Mouse (Mus musculus): ENCODE measurements at regions not wholly inside any gene's neighbourhood (a gene's known extent, or its start where the extent isn't known, plus 50 kb on each side); places are given as distances from the start of the nearest gene placed in this dataset.

GRCm38 (mm10) chr3:114789082-114789481 lies 114.8 kb upstream of the Olfm3 start:
- DNase-seq (ENCODE audit: low read depth) = peak; percentile 5
- TF ChIP-seq CTCF (IDR thresholded peaks at IDR 0.05; ENCODE audit: borderline replicate concordance, extremely low read depth, insufficient read depth, insufficient read length) (no peak), POLR2A (IDR thresholded peaks at IDR 0.05; ENCODE audit: borderline replicate concordance, extremely low read depth, insufficient read depth, insufficient read length, poor library complexity, severe bottlenecking) (no peak)

GRCm38 (mm10) chr3:114790005-114790404 lies 113.9 kb upstream of the Olfm3 start:
- TF ChIP-seq CTCF (IDR thresholded peaks at IDR 0.05; ENCODE audit: borderline replicate concordance, extremely low read depth, insufficient read depth, insufficient read length) (no peak), POLR2A (IDR thresholded peaks at IDR 0.05; ENCODE audit: borderline replicate concordance, extremely low read depth, insufficient read depth, insufficient read length, poor library complexity, severe bottlenecking) (no peak)
- DNase-seq (ENCODE audit: low read depth) = no peak

DNA sequence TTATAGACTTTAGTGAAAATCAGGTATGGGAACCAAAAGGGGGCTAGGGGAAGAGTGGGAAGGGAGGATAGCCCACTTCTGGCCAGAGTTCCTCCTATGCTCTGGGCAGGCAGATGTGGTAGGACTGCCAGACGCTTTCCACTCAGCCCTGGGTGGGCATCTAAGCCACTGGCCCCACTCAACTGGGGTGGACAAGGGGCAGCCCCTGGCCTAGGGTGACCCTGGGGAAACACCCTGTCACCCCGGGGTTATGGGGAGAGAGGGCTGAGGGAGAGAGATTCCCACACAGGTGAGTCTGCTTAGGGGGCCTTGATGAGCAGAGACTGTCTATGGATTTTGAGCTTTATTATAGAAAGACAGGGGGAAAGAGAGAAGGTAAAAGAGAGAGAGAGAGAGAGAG lies 70.8 kb upstream of the Olfm3 start:
- no peak for DNase-seq (ENCODE audit: low read depth)
- TF ChIP-seq POLR2A (IDR thresholded peaks at IDR 0.05; ENCODE audit: borderline replicate concordance, extremely low read depth, insufficient read depth, insufficient read length, poor library complexity, severe bottlenecking) = no peak
- TF ChIP-seq CTCF (IDR thresholded peaks at IDR 0.05; ENCODE audit: borderline replicate concordance, extremely low read depth, insufficient read depth, insufficient read length) = no peak

Measured in brain, embryonic 14.5 days (tissue).